Mouse (Mus musculus): ENCODE results near the gene Hesx1. TPM values are rescaled to one million over a fixed set of nuclear protein-coding genes. Genes with fewer than 3 reads are reported as not detected.

Gene Hesx1
- polyA plus RNA-seq (2021; fragmentation: Nextera tagmentation): not detected in 2 replicates
- long read RNA-seq, experiment 1: 0 reads
- long read RNA-seq, experiment 2: 0 reads

DNA sequence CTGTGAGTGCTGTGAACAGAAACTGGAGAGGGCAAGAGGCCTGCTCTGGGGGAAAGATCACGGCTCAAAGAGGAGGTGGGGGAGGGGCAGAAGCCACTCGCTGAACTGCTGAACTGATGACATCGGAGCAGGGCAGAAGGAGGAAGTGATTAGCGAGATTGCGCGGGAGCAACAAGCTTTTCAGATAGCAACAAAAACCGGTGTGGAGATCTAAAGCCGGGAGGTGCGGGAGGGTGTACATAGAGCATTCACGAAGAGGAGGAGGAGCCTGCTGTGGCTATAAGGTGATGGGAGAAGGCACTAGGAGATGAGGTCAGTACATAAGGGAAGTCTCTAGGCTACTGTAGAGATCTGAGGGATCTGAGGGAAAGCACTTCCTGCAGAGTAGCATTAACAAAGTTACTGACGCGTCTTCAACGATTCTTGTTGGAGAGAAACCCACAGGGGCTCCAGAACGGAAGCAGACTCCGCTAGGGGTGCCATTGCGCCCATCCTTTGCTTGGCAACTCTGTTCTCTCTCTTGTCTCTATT lies at the start of gene Hesx1:
Hesx1 (plus strand) TSS at position 206 of the 531 bp plus-strand sequence.

DNA sequence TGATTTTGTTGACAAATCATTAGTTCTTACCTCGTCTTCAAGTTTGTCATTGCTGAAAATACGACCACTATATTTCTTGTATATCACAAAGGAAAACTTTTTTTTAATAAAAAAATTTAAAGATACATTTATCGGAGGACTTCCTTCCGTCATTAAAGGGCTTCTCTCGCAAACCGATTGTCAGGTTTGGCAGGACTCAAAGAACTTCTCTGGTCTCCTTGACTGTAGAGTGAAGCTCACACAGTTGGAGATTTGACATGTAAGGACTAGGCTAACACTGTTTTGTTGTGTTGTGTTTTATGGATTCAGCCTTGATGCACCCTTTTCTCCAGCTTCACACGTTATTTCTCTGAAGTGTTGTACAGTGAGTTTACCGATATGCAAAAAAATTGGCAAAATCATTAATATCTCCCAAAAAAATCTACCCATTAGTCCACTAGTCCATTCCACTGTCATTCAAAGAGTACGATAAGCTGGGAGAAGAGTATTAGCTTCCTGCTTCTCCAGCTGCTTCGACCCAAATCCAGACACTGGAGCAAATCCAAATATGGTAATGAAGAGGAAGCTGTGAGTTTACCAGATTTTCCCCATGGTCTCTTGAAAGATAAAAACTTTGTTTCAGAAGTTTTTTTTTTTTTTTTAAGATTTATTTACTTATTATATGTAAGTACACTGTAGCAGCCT lies 23.0 kb upstream of the Hesx1 start, which contains the start of gene Appl1:
Appl1 (minus strand) TSS at position 127 of the 684 bp plus-strand sequence.

GRCm38 (mm10) chr14:27038783-27039182 lies 44.6 kb downstream of the Hesx1 start, which contains the start of gene Il17rd:
Gene Il17rd, plus strand, starts transcription at chr14:27038941.

Other genes with a start within 250 kb of the Hesx1 start
- gene Asb14, start 99.9 kb upstream of the Hesx1 start, polyA plus RNA-seq (2021; fragmentation: Nextera tagmentation): 0.34 TPM in 1 of 2 replicates, not detected in the other
- 67.2 and 93.7 TPM in 2 replicates for gene Appl1, start 23.2 kb upstream of the Hesx1 start, polyA plus RNA-seq (2021; fragmentation: Nextera tagmentation)
- 0.80 and 0.96 TPM in 2 replicates for gene Il17rd, start 44.5 kb downstream of the Hesx1 start, polyA plus RNA-seq (2021; fragmentation: Nextera tagmentation)
- gene Arhgef3, start 120.5 kb downstream of the Hesx1 start, polyA plus RNA-seq (2021; fragmentation: Nextera tagmentation): 15.8 and 19.9 TPM in 2 replicates

Data from left cerebral cortex, adult 6 months (tissue).